Mouse (Mus musculus) CH12.LX (cell line): ENCODE results near the gene Pik3r6. TPM values are rescaled to one million over a fixed set of nuclear protein-coding genes. Genes with fewer than 3 reads are reported as not detected.

Source experiments
- DNase-seq: peaks from one replicate; pipeline ENCODE4 v3.0.0-alpha.2; 2013; ENCODE audit errors: extremely low read depth
- H3K27ac ChIP-seq: 2 replicates; pipeline ENCODE4 v1.5.1; 2012; ENCODE audit warnings: low read depth, mild to moderate bottlenecking, control low read depth, moderate library complexity; ENCODE audit not compliant: insufficient read depth
- H3K27me3 ChIP-seq: replicated peaks from 2 replicates; pipeline ENCODE3; 2012; ENCODE audit warnings: inconsistent platforms
- H3K36me3 ChIP-seq, 2 experiments: replicated peaks in 1 of 2; 2 replicates each; pipeline versions ENCODE3 to v1.6.1; 2012; ENCODE audit warnings: inconsistent platforms in 1 of 2, low read length in 1 of 2, mild to moderate bottlenecking in 1 of 2, mixed read lengths in 1 of 2, moderate library complexity in 1 of 2; ENCODE audit not compliant: control insufficient read depth in 1 of 2, insufficient read depth in 1 of 2
- H3K4me1 ChIP-seq, 2 experiments: 2 replicates each; pipeline ENCODE4 v1.6.1; 2012; ENCODE audit warnings: inconsistent platforms in 1 of 2, moderate library complexity in 1 of 2; ENCODE audit not compliant: insufficient read depth in 2 of 2, control insufficient read depth in 1 of 2
- H3K4me2 ChIP-seq: 2 replicates; pipeline ENCODE4 v1.6.1; 2012; ENCODE audit warnings: low read depth, mild to moderate bottlenecking, control low read depth; ENCODE audit not compliant: poor library complexity, insufficient read depth, severe bottlenecking
- H3K4me3 ChIP-seq, 3 experiments: fragments of 150-350 bp in 1 of 3; sonication (generic) in 1 of 3; replicated peaks in 1 of 3; 2 replicates each; pipeline versions ENCODE3 to v1.5.1; 2011 to 2012; ENCODE audit warnings: low read depth in 2 of 3, low read length in 2 of 3, mild to moderate bottlenecking in 2 of 3, moderate library complexity in 2 of 3, control low read depth in 1 of 3, improper control_type of control experiment in 1 of 3, inconsistent platforms in 1 of 3, mixed read lengths in 1 of 3; ENCODE audit not compliant: poor library complexity in 1 of 3
- H3K79me2 ChIP-seq: replicated peaks from 2 replicates; pipeline ENCODE4 v1.6.1; 2012; ENCODE audit warnings: mild to moderate bottlenecking, moderate library complexity; ENCODE audit not compliant: control insufficient read depth, poor library complexity, insufficient read depth, severe bottlenecking; ENCODE audit errors: extremely low read depth
- H3K9ac ChIP-seq: 2 replicates; pipeline ENCODE4 v1.6.1; 2012; ENCODE audit warnings: low read depth, mild to moderate bottlenecking, control low read depth, moderate library complexity; ENCODE audit not compliant: insufficient read depth
- H3K9me3 ChIP-seq: replicated peaks from 2 replicates; pipeline ENCODE3; 2012; ENCODE audit warnings: low read length, inconsistent platforms, mixed read lengths
- ELF1 ChIP-seq: IDR thresholded peaks from 2 replicates; pipeline ENCODE4 v1.6.1; 2014; ENCODE audit warnings: low read depth, mild to moderate bottlenecking, inconsistent platforms, low read length, improper control_type of control experiment
- EP300 ChIP-seq: IDR thresholded peaks from 2 replicates; pipeline ENCODE4 v1.6.1; 2011; ENCODE audit warnings: low read length, improper control_type of control experiment
- HCFC1 ChIP-seq: IDR thresholded peaks from 2 replicates; pipeline ENCODE4 v1.6.1; 2012; ENCODE audit warnings: low read depth, mild to moderate bottlenecking, inconsistent platforms, low read length, improper control_type of control experiment
- IRF4 ChIP-seq: IDR thresholded peaks from 2 replicates; pipeline ENCODE4 v1.6.1; 2014; ENCODE audit warnings: low read depth, mild to moderate bottlenecking, inconsistent platforms, low read length, improper control_type of control experiment
- JUN ChIP-seq: IDR thresholded peaks from 2 replicates; pipeline ENCODE4 v1.6.1; 2011; ENCODE audit warnings: low read depth, mild to moderate bottlenecking, low read length, improper control_type of control experiment, moderate library complexity; ENCODE audit not compliant: insufficient read depth
- MEF2A ChIP-seq: IDR thresholded peaks from 2 replicates; pipeline ENCODE4 v1.6.1; 2014; ENCODE audit warnings: low read depth, mild to moderate bottlenecking, inconsistent platforms, low read length, improper control_type of control experiment, borderline replicate concordance
- MXI1 ChIP-seq: IDR thresholded peaks from 2 replicates; pipeline ENCODE4 v1.6.1; 2011; ENCODE audit warnings: mild to moderate bottlenecking, low read depth, low read length, improper control_type of control experiment
- NELFE ChIP-seq: IDR thresholded peaks from 2 replicates; pipeline ENCODE4 v1.6.1; 2011; ENCODE audit warnings: low read depth, low read length, improper control_type of control experiment
- NRF1 ChIP-seq: IDR thresholded peaks from 2 replicates; pipeline ENCODE4 v1.6.1; 2014; ENCODE audit warnings: low read depth, mild to moderate bottlenecking, inconsistent platforms, low read length, improper control_type of control experiment, moderate library complexity
- PAX5 ChIP-seq: IDR thresholded peaks from 2 replicates; pipeline ENCODE4 v1.6.1; 2012; ENCODE audit warnings: low read length, inconsistent platforms, mixed read lengths
- POLR2AphosphoS2 ChIP-seq: IDR thresholded peaks from 2 replicates; pipeline ENCODE4 v1.6.1; 2011; ENCODE audit warnings: low read depth, low read length, improper control_type of control experiment
- RAD21 ChIP-seq: IDR thresholded peaks from 2 replicates; pipeline ENCODE4 v1.6.1; 2011; ENCODE audit warnings: low read depth, mild to moderate bottlenecking, low read length, improper control_type of control experiment, moderate library complexity
- SIN3A ChIP-seq: IDR thresholded peaks from 2 replicates; pipeline ENCODE4 v1.6.1; 2012; ENCODE audit warnings: low read length, improper control_type of control experiment, inconsistent platforms
- SMC3 ChIP-seq: IDR thresholded peaks from 2 replicates; pipeline ENCODE4 v1.6.1; 2011; ENCODE audit warnings: low read depth, low read length, improper control_type of control experiment
- TCF12 ChIP-seq: IDR thresholded peaks from 2 replicates; pipeline ENCODE4 v1.6.1; 2014; ENCODE audit warnings: low read depth, mild to moderate bottlenecking, inconsistent platforms, low read length, improper control_type of control experiment
- ZKSCAN1 ChIP-seq: IDR thresholded peaks from 2 replicates; pipeline ENCODE4 v1.6.1; 2012; ENCODE audit warnings: low read depth, inconsistent platforms, low read length, improper control_type of control experiment, borderline replicate concordance
- ZMIZ1 ChIP-seq: IDR thresholded peaks from 2 replicates; pipeline ENCODE4 v1.6.1; 2012; ENCODE audit warnings: low read depth, mild to moderate bottlenecking, inconsistent platforms, low read length, improper control_type of control experiment
- ZNF384 ChIP-seq: IDR thresholded peaks from 2 replicates; pipeline ENCODE4 v1.6.1; 2012; ENCODE audit warnings: low read depth, low read length, improper control_type of control experiment, inconsistent platforms
- dilution Hi-C: fragments of 300-500 bp; cut with MboI; formaldehyde crosslinking; loops from 2 replicates; pipeline ENCODE4 v1.14.3; 2020; ENCODE audit warnings: low sequenced_read_pairs; ENCODE audit not compliant: extremely low pct_unique_long_range_greater_than_20kb, extremely low pct_ligation_motif_present
- in situ Hi-C: fragments of 300-500 bp; cut with MboI; formaldehyde crosslinking; loops from 3 replicates; pipeline ENCODE4 v1.14.3; 2019; ENCODE audit warnings: low sequenced_read_pairs, low pct_ligation_motif_present, low pct_unique_long_range_greater_than_20kb, mixed read lengths
- polyA plus RNA-seq: library from polyadenylated mRNA; unstranded; fragments of >175 nt; gene quantifications from 2 replicates; pipeline ENCODE4 v1.2.1, GENCODE M21; 2012; ENCODE audit warnings: low read depth; ENCODE audit not compliant: insufficient read length
- total RNA-seq, 2 experiments: library from RNA; depleted of rRNA; stranded (reverse); fragments of 300-350 nt in 1 of 2; fragments of >200 nt in 1 of 2; gene quantifications; 2 replicates each; pipeline ENCODE4 v1.2.3; 2012 to 2014

Pik3r6 gene
- total and polyA plus RNA-seq, 3 experiments, result 82.9 to 90.2 (median 88.4) TPM

- H3K4me1 ChIP-seq, result peaks cover 13 to 70% of the 10 kb centered on the region in 2 experiments
- dilution Hi-C loops, result no loop called here
- no peak; the same call in 1 of the 2 replicates for TF ChIP-seq RAD21
- TF ChIP-seq EP300, result no peak
- TF ChIP-seq TCF12, result no peak
- no peak for TF ChIP-seq POLR2AphosphoS2
- no peak for TF ChIP-seq ZNF384
- no peak for TF ChIP-seq NELFE
- no peak for TF ChIP-seq NRF1
- TF ChIP-seq SMC3, result no peak
- no peak for TF ChIP-seq MEF2A
- TF ChIP-seq ZKSCAN1, result no peak
- TF ChIP-seq MXI1, result no peak
- TF ChIP-seq, all 38 proteins: peak for 0
- no peak for DNase-seq
- H3K4me3 ChIP-seq, result no peak overlapping the region
- H3K4me2 ChIP-seq, result no peak overlapping the region
- H3K9ac ChIP-seq, result no peak overlapping the region
- in situ Hi-C loops, result no loop called here
- no peaks in the 10 kb centered on the region for H3K79me2 ChIP-seq
- H3K36me3 ChIP-seq, result peaks cover 0 to 45% of the 10 kb centered on the region in 2 experiments
- no peaks in the 10 kb centered on the region for H3K9me3 ChIP-seq
- no peaks in the 10 kb centered on the region for H3K27me3 ChIP-seq
- H3K27ac ChIP-seq, result no peak overlapping the region
Observed at GRCm38 (mm10) chr11:68489236-68489635, 13.6 kb upstream of the Pik3r6 start.

- Histone ChIP-seq H3K27me3 (no peaks in the 10 kb centered on the region), H3K9ac (no peak overlapping the region)
- dilution Hi-C loops, result no loop called here
Observed at GRCm38 (mm10) chr11:68492592-68492991, 10.2 kb upstream of the Pik3r6 start.

More at GRCm38 (mm10) chr11:68492592-68492991, 10.2 kb upstream of the Pik3r6 start:
- in situ Hi-C loops, result no loop called here
- Histone ChIP-seq H3K4me1 (peaks cover 12 to 64% of the 10 kb centered on the region in 2 experiments), H3K79me2 (no peaks in the 10 kb centered on the region), H3K27ac (no peak overlapping the region), H3K9me3 (no peaks in the 10 kb centered on the region), H3K36me3 (peaks cover 0 to 53% of the 10 kb centered on the region in 2 experiments), H3K4me3 (no peak overlapping the region), H3K4me2 (no peak overlapping the region)
- TF ChIP-seq PAX5, result no peak
- no peak for TF ChIP-seq SIN3A
- TF ChIP-seq IRF4, result no peak
- TF ChIP-seq JUN, result no peak
- TF ChIP-seq NRF1, result no peak
- no peak for TF ChIP-seq POLR2AphosphoS2
- no peak for TF ChIP-seq ZMIZ1
- TF ChIP-seq MEF2A, result no peak
- TF ChIP-seq ZKSCAN1, result no peak
- no peak for TF ChIP-seq HCFC1
- no peak for TF ChIP-seq ELF1
- no peak for DNase-seq
